Mouse (Mus musculus): ENCODE data around the gene Tuft1.
A peak's percentile ranks its signal among the peaks of the same experiment; 100 is the strongest.

Gene Tuft1

DNA sequence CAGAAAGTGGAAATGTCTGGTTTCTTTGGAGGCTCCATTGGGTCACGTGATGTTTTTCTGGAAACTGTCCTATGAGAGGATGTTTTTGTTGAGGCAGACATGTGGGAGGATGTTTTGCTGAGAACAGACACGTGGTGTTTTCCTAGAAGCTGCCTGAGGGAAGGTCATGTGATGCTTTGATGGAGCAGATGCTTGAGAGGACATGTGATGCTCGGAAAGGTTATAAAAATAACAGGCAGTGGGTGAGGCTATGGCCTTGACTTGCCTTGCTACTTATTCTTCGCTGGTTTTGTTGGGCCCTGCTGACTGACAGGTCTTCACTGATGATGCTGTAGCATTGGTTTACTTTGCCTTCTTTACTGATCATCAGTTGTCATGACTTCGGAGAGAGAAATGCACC is 67.6 kb downstream of the Tuft1 start:
- DNase-seq, result peak; percentile 61

GRCm38 (mm10) chr3:94587962-94588361 is 70.7 kb downstream of the Tuft1 start:
- peak; percentile 91 for DNase-seq

DNA sequence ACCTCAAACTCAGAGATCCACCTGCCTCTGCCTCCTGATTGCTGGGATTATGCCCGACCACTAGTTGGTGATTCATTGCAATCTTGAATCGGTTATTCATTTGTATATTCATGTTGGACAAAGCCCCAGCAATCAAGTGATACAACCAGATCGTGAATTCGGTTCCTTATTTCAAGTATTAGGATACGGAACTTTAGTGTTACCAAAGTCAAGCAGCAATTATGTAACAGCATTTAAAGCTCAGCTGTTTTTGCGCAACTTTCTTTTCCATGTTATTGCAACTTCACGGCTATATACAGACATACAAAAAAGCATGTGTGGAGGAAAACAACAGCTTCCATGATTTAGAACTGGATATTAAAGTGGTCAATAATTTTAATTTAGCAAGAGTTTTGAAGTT is 75.7 kb downstream of the Tuft1 start:
- no peak for DNase-seq

DNA sequence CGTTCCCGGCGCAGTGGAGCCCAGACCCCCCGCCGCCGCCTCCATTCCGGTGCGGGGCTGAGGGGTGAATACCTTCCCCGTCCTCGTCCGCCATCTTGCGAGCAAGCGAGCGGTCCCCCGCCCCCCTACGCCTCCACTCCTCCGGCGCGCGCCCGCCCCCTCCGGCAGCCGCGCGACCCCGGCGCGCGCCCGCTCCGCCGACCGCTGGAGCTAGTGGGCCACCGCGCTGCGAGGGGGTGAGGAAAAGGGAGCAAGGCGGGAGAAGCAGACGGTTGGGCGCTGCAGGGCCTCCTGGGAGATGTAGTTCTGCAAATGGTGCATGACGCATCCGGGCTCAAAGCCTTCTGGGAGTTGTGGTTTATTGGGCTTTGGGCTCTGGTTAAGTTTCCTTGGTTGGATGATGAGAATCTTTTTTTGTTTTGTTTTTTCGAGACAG is 76.2 kb downstream of the Tuft1 start, which contains the start of gene Snx27:
Gene Snx27, minus strand, starts transcription at position 261 of the 436 bp plus-strand sequence.
- DNase-seq, result peak; percentile 99

- DNase-seq, result no peak
These were observed 76.7 kb downstream of the Tuft1 start for GRCm38 (mm10) chr3:94581793-94582455.

DNA sequence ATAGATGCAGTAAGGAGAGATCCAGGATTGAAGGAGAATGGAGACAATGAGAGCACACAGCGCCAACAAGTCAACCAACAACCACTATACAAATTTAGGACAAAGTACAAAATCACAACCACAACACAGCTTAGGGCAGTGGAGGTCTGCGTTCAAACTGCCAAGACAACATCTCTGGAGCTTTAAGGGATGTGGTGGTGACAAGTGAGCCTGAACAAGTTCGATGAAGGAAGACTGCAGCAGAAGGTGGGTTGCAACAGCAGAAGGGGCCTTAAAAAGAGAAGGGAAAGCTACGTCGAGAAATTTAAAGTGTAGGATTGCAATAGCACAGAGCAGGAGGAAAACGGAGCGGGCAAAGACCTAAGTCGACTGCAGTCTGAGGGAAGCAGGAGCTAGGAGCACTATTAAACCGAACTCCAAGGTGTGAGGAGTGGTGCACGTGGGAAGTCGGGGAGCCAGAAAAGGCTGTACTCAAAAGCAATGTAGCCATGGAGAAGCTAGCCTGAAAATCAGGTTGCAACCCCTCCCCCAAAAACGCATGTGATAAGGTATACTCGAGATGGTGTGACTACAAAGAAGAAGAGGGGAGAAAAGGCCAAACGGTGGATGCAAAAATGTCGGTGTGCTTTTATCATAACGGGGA is 77.4 kb downstream of the Tuft1 start:
- DNase-seq, result peak; percentile 87

GRCm38 (mm10) chr3:94574506-94574905 is 84.2 kb downstream of the Tuft1 start:
- peak; percentile 73 for DNase-seq

GRCm38 (mm10) chr3:94567242-94567641 is 91.4 kb downstream of the Tuft1 start:
- DNase-seq, result peak; percentile 16

- peak; percentile 62 for DNase-seq
These were observed 93.1 kb downstream of the Tuft1 start for GRCm38 (mm10) chr3:94565557-94565956.

GRCm38 (mm10) chr3:94565127-94565526 is 93.5 kb downstream of the Tuft1 start:
- DNase-seq, result peak; percentile 64

DNA sequence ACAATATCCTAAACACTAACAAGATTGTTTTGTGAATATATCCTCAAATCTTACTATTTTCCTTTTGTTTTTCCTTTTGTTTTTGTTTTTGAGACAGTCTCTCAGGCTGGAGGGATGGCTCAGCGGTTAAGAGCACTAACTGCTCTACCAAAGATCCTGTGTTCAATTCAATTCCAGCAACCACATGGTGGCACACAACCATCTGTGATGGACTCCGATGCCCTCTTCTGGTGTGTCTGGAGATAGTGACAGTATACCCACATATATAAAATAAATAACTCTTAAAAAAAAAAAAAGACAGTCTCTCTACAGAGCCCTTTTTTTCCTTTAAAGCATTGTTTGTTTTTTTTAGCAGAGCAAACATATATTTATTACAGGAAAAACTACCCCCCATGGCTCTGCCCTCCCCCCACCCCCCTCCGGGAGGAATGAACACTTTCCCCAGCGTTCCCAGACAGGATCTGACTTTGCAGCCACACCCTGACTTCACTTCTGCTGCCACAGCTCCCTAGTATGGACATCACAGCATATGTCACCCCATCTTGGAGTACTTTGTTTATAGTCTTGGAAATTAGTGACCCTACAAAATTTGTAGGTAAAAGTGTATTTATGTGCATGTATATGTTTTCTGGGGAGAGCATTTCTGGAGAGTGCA is 94.2 kb downstream of the Tuft1 start:
- peak; percentile 85 for DNase-seq

GRCm38 (mm10) chr3:94563163-94563562 is 95.5 kb downstream of the Tuft1 start:
- peak; percentile 22 for DNase-seq

Measured in heart, adult 11 months (tissue).